Mouse (Mus musculus): ENCODE results near the gene Ppp2r5e.
A peak's percentile ranks its signal among the peaks of the same experiment; 100 is the strongest.
"Not testable (repeated sequence)": the region's sequence is repeated elsewhere in the genome, so short reads cannot be mapped to it uniquely, and the experiment has no call there.

Gene Ppp2r5e

GRCm38 (mm10) chr12:75492148-75492547, 103.9 kb downstream of the Ppp2r5e start:
- not testable (repeated sequence) for DNase-seq (ENCODE audit: low spot score in 2 of 2)

- no peak for DNase-seq (ENCODE audit: low spot score in 2 of 2)
Measured at GRCm38 (mm10) chr12:75487500-75487899, 108.5 kb downstream of the Ppp2r5e start.

GRCm38 (mm10) chr12:75486568-75487286, 109.3 kb downstream of the Ppp2r5e start:
- no peak for DNase-seq (ENCODE audit: low spot score in 2 of 2)

GRCm38 (mm10) chr12:75482781-75483180, 113.3 kb downstream of the Ppp2r5e start:
- no peak for DNase-seq (ENCODE audit: low spot score in 2 of 2)

- no peak for DNase-seq (ENCODE audit: low spot score in 2 of 2)
Measured at GRCm38 (mm10) chr12:75482015-75482414, 114.0 kb downstream of the Ppp2r5e start.

GRCm38 (mm10) chr12:75480031-75480430, 116.0 kb downstream of the Ppp2r5e start:
- DNase-seq (ENCODE audit: low spot score in 2 of 2): no peak

- DNase-seq (ENCODE audit: low spot score in 2 of 2): no peak
Measured at GRCm38 (mm10) chr12:75479375-75479898, 116.6 kb downstream of the Ppp2r5e start.

- no peak for DNase-seq (ENCODE audit: low spot score in 2 of 2)
Measured at GRCm38 (mm10) chr12:75478596-75478995, 117.4 kb downstream of the Ppp2r5e start.

- no peak for DNase-seq (ENCODE audit: low spot score in 2 of 2)
Measured at GRCm38 (mm10) chr12:75478117-75478516, 117.9 kb downstream of the Ppp2r5e start.

GRCm38 (mm10) chr12:75473021-75473420, 123.0 kb downstream of the Ppp2r5e start:
- DNase-seq (ENCODE audit: low spot score in 2 of 2): no peak

- no peak for DNase-seq (ENCODE audit: low spot score in 2 of 2)
Measured at GRCm38 (mm10) chr12:75472107-75472506, 123.9 kb downstream of the Ppp2r5e start.

GRCm38 (mm10) chr12:75467814-75468213, 128.2 kb downstream of the Ppp2r5e start:
- DNase-seq (ENCODE audit: low spot score in 2 of 2): no peak

- no peak for DNase-seq (ENCODE audit: low spot score in 2 of 2)
Measured at GRCm38 (mm10) chr12:75467127-75467526, 128.9 kb downstream of the Ppp2r5e start.

- DNase-seq (ENCODE audit: low spot score in 2 of 2): no peak
Measured at GRCm38 (mm10) chr12:75466206-75466605, 129.8 kb downstream of the Ppp2r5e start.

GRCm38 (mm10) chr12:75464016-75464769, 131.9 kb downstream of the Ppp2r5e start:
- peak in 1 of 2 experiments; percentile 39 for DNase-seq (ENCODE audit: low spot score in 2 of 2)

- DNase-seq (ENCODE audit: low spot score in 2 of 2): no peak
Measured at GRCm38 (mm10) chr12:75460561-75460960, 135.5 kb downstream of the Ppp2r5e start.

- no peak for DNase-seq (ENCODE audit: low spot score in 2 of 2)
Measured at GRCm38 (mm10) chr12:75459656-75460055, 136.4 kb downstream of the Ppp2r5e start.

- no peak for DNase-seq (ENCODE audit: low spot score in 2 of 2)
Measured at GRCm38 (mm10) chr12:75453441-75453840, 142.6 kb downstream of the Ppp2r5e start.

- DNase-seq (ENCODE audit: low spot score in 2 of 2): no peak
Measured at GRCm38 (mm10) chr12:75453027-75453426, 143.0 kb downstream of the Ppp2r5e start.

- DNase-seq (ENCODE audit: low spot score in 2 of 2): no peak
Measured at GRCm38 (mm10) chr12:75450592-75450991, 145.5 kb downstream of the Ppp2r5e start.

- no peak for DNase-seq (ENCODE audit: low spot score in 2 of 2)
Measured at GRCm38 (mm10) chr12:75450011-75450410, 146.0 kb downstream of the Ppp2r5e start.

- DNase-seq (ENCODE audit: low spot score in 2 of 2): no peak
Measured at GRCm38 (mm10) chr12:75449475-75449966, 146.5 kb downstream of the Ppp2r5e start.

GRCm38 (mm10) chr12:75448921-75449320, 147.1 kb downstream of the Ppp2r5e start:
- peak in 1 of 2 experiments; percentile 34 for DNase-seq (ENCODE audit: low spot score in 2 of 2)

Measured in frontal cortex, postnatal 14 days (tissue).